Mouse (Mus musculus) liver, embryonic 14.5 days (tissue): ENCODE results near the gene Scube2.

ENCODE experiments used
- CTCF ChIP-seq: IDR thresholded peaks from 2 replicates; pipeline ENCODE4 v1.5.1; 2016; ENCODE audit warnings: antibody characterized with exemption, low read depth, control low read depth
- EP300 ChIP-seq: IDR thresholded peaks from 2 replicates; pipeline ENCODE4 v1.6.1; 2016; ENCODE audit warnings: antibody characterized with exemption, low read depth

- TF ChIP-seq EP300 (no peak), CTCF (no peak)
These were observed 16.4 kb downstream of the Scube2 start for GRCm38 (mm10) chr7:109848867-109849733.
